Mouse (Mus musculus) stomach, postnatal 0 days (tissue): ENCODE measurements around the gene Lhx8.

ENCODE experiments used
- CTCF ChIP-seq: IDR thresholded peaks from 2 replicates; pipeline ENCODE4 v1.5.1; 2016; ENCODE audit warnings: antibody characterized with exemption, low read depth, mild to moderate bottlenecking, moderate library complexity
- EP300 ChIP-seq: optimal IDR thresholded peaks from 2 replicates; pipeline ENCODE3; 2016; ENCODE audit warnings: antibody characterized with exemption

DNA sequence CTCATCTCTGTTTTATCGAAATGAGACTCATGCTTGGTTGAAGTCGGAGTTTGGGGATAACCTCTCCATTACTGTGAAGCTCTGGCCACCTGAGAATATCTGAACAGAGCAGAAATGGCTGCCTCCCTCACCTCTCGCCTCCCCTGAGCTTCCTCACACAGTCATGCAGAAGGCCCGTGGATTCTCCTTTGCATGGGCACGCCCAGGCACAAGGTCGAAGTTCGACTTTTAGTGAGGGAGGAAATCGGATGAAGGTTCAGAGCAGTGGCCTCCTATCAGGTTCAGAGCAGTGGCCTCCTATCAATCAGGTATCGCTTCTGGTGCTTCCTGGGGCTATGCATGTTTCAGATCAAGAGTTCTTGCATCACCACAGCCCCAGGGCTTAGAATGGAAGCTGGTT, 62.1 kb downstream of the Lhx8 start:
- TF ChIP-seq CTCF, result no peak
- no peak for TF ChIP-seq EP300
